Comparison of ENCODE assay signal across 8 mouse cellular contexts in the genomic region with DNA sequence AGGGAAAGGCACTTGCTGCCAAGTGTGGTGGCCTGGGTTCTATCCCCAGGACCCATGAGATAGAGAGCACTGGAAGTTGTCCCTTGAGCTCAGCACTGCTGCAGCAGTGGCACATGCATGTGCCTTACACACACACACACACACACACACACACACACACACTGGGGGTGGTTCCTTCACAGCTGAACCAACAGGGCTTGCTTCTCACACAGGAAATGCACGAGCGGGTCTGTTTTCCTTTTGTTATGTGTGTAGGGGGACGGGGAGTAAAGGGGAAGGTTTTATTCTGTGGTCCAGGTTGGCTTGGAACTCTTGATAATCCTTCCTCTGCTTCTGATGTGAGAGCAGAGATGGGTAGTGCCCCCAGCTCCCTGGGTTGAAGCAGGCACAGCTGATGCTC. TPM values are rescaled to one million over a fixed set of nuclear protein-coding genes. Genes with fewer than 3 reads are reported as not detected.
DNase-seq lines count a peak whose midpoint lies in the region; TF ChIP-seq lines count a peak whose summit lies in the region.

No protein-coding gene starts in this region.

- peaks cover 53% of the 10 kb centered on the region for H3K4me1 ChIP-seq in kidney, adult 2 months (ENCODE audit: control insufficient read depth, insufficient read depth, low read length)

- H3K27ac ChIP-seq in kidney, adult 2 months (ENCODE audit: insufficient read depth, low read depth, low read length) = peak overlapping the region; percentile 83

- WGBS in kidney, adult 2 months = 47% methylated on average over 3 of the region's 3 CpGs

- TF ChIP-seq CTCF in kidney, adult 2 months (conservative IDR thresholded peaks at IDR 0.05; ENCODE audit: insufficient read depth, insufficient read length, low read depth, low read length) = no peak

- no peak overlapping the region for H3K4me3 ChIP-seq in kidney, adult 2 months (ENCODE audit: insufficient read depth, low read depth, low read length)

- intact Hi-C loops in left cerebral cortex, postnatal 36 days (cut with DNase I) = no loop called here
- intact Hi-C loops in left cerebral cortex, postnatal 25 days (cut with DNase I) = loop anchor here (2.0 kb wide), 1 partner anchor 28 kb away; no protein-coding TSS in a partner anchor

- no peak for TF ChIP-seq POLR2A in kidney, adult 2 months (IDR thresholded peaks at IDR 0.05; ENCODE audit: low read depth, low read length)

- no peaks in the 10 kb centered on the region for H3K36me3 ChIP-seq in kidney, adult 2 months (ENCODE audit: control insufficient read depth, insufficient read depth, low read length)
- no peaks in the 10 kb centered on the region; the same call in 1 of the 2 replicates for H3K36me3 ChIP-seq in splenic B cell, adult 2 months (ENCODE audit: control insufficient read depth, insufficient read depth, low read length, poor library complexity, severe bottlenecking)

- H3K27me3 ChIP-seq in kidney, adult 2 months (replicated peaks; ENCODE audit: control insufficient read depth, insufficient read depth, low read length) = no peaks in the 10 kb centered on the region
- H3K27me3 ChIP-seq in splenic B cell, adult 2 months (ENCODE audit: control insufficient read depth, insufficient read depth, low read length, poor library complexity, severe bottlenecking) = no peaks in the 10 kb centered on the region

- no peak for DNase-seq in kidney, adult 2 months
- DNase-seq in kidney, adult 18-20 months = no peak
- peak; percentile 49 for DNase-seq in R1 (ENCODE audit: low read depth, low spot score)
- DNase-seq in kidney, postnatal 14 days = peak; percentile 43
- DNase-seq in splenic B cell, adult 2 months (ENCODE audit: low read depth, low spot score) = peak; percentile 80
- no peak for DNase-seq in left cerebral cortex, postnatal 36 days (ENCODE audit: low spot score in 2 of 2)
- no peak for DNase-seq in embryo, embryonic 11 days
- no peak for DNase-seq in left cerebral cortex, postnatal 25 days (ENCODE audit: low spot score in 2 of 2)

RNA-seq across cellular contexts. Expression of gene Mcl1, which starts 13.9 kb away (rescaled TPM):
- polyA plus RNA-seq in kidney, adult 2 months (2012; rRNA removed) = 31.9 and 43.0 TPM in 2 replicates
- total RNA-seq in left cerebral cortex, postnatal 36 days (2021) = 10 to 100 TPM; 49.9 to 56.5 TPM
- 10 to 100 TPM; 58.4 to 59.6 TPM for total RNA-seq in left cerebral cortex, postnatal 25 days (2021)

RNA-seq across cellular contexts. Expression of gene Adamtsl4, which starts 15.3 kb away (rescaled TPM):
- 5.2 and 6.0 TPM in 2 replicates for polyA plus RNA-seq in kidney, adult 2 months (2012; rRNA removed)
- 1 to 10 TPM; 4.2 to 4.9 TPM for total RNA-seq in left cerebral cortex, postnatal 36 days (2021)
- total RNA-seq in left cerebral cortex, postnatal 25 days (2021) = 1 to 10 TPM; 4.1 to 4.6 TPM

RNA-seq across cellular contexts. Expression of gene Ensa, which starts 47.7 kb away (rescaled TPM):
- 9.9 and 13.2 TPM in 2 replicates for polyA plus RNA-seq in kidney, adult 2 months (2012; rRNA removed)
- 100 to 1,000 TPM; 361 to 394 TPM for total RNA-seq in left cerebral cortex, postnatal 36 days (2021)
- total RNA-seq in left cerebral cortex, postnatal 25 days (2021) = 100 to 1,000 TPM; 366 to 382 TPM

Comparison
In these comparisons a context has a peak if more than half of its experiments do, and no peak if none do; other contexts are left out.
1. DNase-seq: peak in R1 (single experiment), kidney, postnatal 14 days (single experiment) and splenic B cell, adult 2 months (single experiment); none in kidney, adult 2 months (single experiment), kidney, adult 18-20 months (single experiment), left cerebral cortex, postnatal 36 days (0 of 2), embryo, embryonic 11 days (single experiment) and left cerebral cortex, postnatal 25 days (0 of 2).